Mouse (Mus musculus) limb, embryonic 11.5 days (tissue): ENCODE data around the gene Psmb7. TPM values are rescaled to one million over a fixed set of nuclear protein-coding genes. Genes with fewer than 3 reads are reported as not detected.

Experiments used
- ATAC-seq: fragments of 200-750 bp; cut with Nextera tagmentation; 2 replicates; pipeline ENCODE4 v1.8.0; 2017; ENCODE audit warnings: low read depth; ENCODE audit not compliant: insufficient number of reproducible peaks, low FRiP score, low TSS enrichment
- DNase-seq: peaks from one replicate; pipeline ENCODE4 v3.0.0-alpha.2; 2015; ENCODE audit warnings: low spot score
- H3K27ac ChIP-seq: fragments of 300-500 bp; sonication (generic); replicated peaks from 2 replicates; pipeline ENCODE4 v1.5.1; 2014; ENCODE audit warnings: low read depth, mild to moderate bottlenecking, low read length
- H3K27me3 ChIP-seq: fragments of 300-500 bp; sonication (generic); 2 replicates; pipeline ENCODE4 v1.6.1; 2014; ENCODE audit warnings: mild to moderate bottlenecking, low read length, mixed read lengths; ENCODE audit not compliant: control insufficient read depth, insufficient read depth
- H3K36me3 ChIP-seq: fragments of 300-500 bp; sonication (generic); 2 replicates; pipeline ENCODE4 v1.6.1; 2014; ENCODE audit warnings: mild to moderate bottlenecking, low read length, moderate library complexity, mixed read lengths; ENCODE audit not compliant: control insufficient read depth, insufficient read depth
- H3K4me1 ChIP-seq: fragments of 300-500 bp; sonication (generic); 2 replicates; pipeline ENCODE4 v1.6.1; 2014; ENCODE audit warnings: low read length, mixed read lengths; ENCODE audit not compliant: control insufficient read depth, insufficient read depth
- H3K4me2 ChIP-seq: fragments of 300-500 bp; sonication (generic); 2 replicates; pipeline ENCODE4 v1.6.1; 2014; ENCODE audit warnings: low read depth, mild to moderate bottlenecking, moderate library complexity; ENCODE audit not compliant: severe bottlenecking
- H3K4me3 ChIP-seq: fragments of 300-500 bp; sonication (generic); 2 replicates; pipeline ENCODE4 v1.5.1; 2014; ENCODE audit warnings: low read depth, low read length
- H3K9ac ChIP-seq: fragments of 300-500 bp; sonication (generic); 2 replicates; pipeline ENCODE4 v1.6.1; 2014; ENCODE audit warnings: mild to moderate bottlenecking, low read length
- H3K9me3 ChIP-seq: fragments of 300-500 bp; sonication (generic); 2 replicates; pipeline ENCODE4 v1.6.1; 2016; ENCODE audit warnings: low read length; ENCODE audit not compliant: control insufficient read depth
- WGBS: fragments of 180-500 bp; shearing (Covaris S2); extraction: QIAGEN DNeasy Blood & Tissue Kit; methylation state at CpG from one replicate; pipeline ENCODE4 v1.1.7; 2014; 5-methylcytosine and 5-hydroxymethylcytosine counted together
- polyA plus RNA-seq: library from polyadenylated mRNA; unstranded; fragments of >200 nt; fragmentation: Nextera tagmentation; extraction: Ambion mirVana; gene quantifications from 2 replicates; pipeline ENCODE4 v1.2.1, GENCODE M21; 2014

Gene Psmb7
- polyA plus RNA-seq, 1 experiment from 2014 or later: 366 TPM

DNA sequence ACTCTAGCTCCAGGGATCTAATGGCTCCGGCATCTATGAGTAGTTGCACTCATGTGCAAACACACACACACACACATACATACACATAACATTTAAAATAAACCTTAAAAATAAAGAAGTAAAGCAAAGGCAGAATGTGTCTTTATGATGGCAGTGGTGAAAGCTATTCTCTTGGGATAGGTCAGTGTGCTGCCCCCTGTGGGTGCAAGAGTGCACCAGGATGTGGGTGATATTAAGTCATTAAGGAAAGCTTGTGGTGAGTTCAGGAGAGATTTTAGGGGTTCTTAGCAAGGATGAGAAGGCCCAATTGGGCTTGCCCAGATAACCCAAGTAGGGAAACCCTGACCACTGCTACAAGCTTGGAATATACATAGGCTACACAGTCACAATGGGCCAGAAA lies 46.0 kb downstream of the Psmb7 start:
- Histone ChIP-seq H3K27me3 (no peaks in the 10 kb centered on the region), H3K9me3 (no peaks in the 10 kb centered on the region), H3K4me3 (no peak overlapping the region), H3K4me1 (no peaks in the 10 kb centered on the region), H3K4me2 (no peak overlapping the region), H3K27ac (no peak overlapping the region), H3K9ac (no peak overlapping the region), H3K36me3 (no peaks in the 10 kb centered on the region)
- DNase-seq (no peak), ATAC-seq (no peak)
- 98% methylated on average over 1 of the region's 1 CpGs for WGBS

DNA sequence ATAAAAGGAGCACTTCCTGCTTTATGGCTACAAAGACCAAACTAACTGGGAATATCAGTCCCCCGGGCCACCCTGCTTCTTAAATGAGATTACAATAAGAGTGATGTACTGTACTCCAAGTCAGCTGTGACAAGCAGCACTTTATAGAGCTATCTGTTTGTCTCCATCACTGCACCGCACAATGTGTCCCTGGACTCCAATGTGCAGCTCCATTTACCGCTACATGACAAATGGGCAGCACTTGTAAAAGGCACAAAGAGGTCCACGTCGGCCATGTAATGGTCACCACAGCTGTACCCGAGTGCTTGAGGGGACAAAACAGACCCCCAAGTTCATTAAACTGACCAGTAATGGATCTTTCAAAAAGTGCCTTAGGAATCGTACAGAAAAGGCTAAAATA lies 49.0 kb downstream of the Psmb7 start:
- no peak for ATAC-seq
- no peaks in the 10 kb centered on the region for H3K9me3 ChIP-seq
- H3K27ac ChIP-seq: no peak overlapping the region
- DNase-seq: no peak
- no peak overlapping the region for H3K9ac ChIP-seq
- no peak overlapping the region for H3K4me2 ChIP-seq
- H3K4me1 ChIP-seq: no peaks in the 10 kb centered on the region
- WGBS: 78% methylated on average over 7 of the region's 7 CpGs
- H3K4me3 ChIP-seq: no peak overlapping the region
- H3K36me3 ChIP-seq: peaks cover 5% of the 10 kb centered on the region; the same call in 1 of the 2 replicates
- H3K27me3 ChIP-seq: no peaks in the 10 kb centered on the region

DNA sequence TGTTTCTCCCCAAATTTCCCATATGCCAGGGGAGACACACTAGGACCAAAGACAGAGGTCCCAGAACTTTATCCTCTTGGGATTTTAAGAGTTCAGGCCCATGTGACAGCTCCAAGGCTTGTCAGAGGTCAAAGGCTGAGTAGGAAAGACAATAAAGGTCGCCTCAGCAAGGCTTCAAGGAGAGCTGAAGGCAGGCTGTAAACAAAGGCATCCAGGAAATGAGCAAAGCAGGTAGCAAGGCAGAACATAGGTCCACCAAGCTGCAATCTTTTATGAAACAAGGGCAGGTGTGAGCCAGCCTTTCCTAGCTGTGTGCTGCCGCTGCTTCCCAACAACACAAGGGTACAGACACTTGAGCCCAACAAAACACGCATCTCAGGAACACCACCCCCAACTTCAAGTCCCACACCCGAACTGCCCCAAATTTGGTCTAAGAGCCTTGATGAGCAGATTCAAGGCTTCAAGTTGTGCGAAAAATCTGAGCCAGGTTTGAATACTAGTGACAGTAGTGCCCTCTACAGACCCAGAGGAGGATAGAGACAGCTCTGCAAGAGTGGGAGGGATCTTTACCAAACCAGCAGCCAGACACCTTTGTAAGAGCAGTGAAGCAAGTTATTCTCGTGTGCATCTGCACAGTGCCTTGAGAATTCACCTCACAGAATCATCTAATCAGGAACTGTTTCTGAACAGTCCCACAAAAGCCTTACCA lies 52.0 kb downstream of the Psmb7 start:
- H3K4me3 ChIP-seq: no peak overlapping the region
- ATAC-seq (no peak), DNase-seq (no peak)
- no peaks in the 10 kb centered on the region for H3K9me3 ChIP-seq
- H3K27me3 ChIP-seq: no peaks in the 10 kb centered on the region
- H3K4me1 ChIP-seq: no peaks in the 10 kb centered on the region
- H3K9ac ChIP-seq: no peak overlapping the region
- H3K4me2 ChIP-seq: no peak overlapping the region
- 74% methylated on average over 6 of the region's 6 CpGs for WGBS
- peaks cover 9% of the 10 kb centered on the region for H3K36me3 ChIP-seq
- no peak overlapping the region for H3K27ac ChIP-seq

DNA sequence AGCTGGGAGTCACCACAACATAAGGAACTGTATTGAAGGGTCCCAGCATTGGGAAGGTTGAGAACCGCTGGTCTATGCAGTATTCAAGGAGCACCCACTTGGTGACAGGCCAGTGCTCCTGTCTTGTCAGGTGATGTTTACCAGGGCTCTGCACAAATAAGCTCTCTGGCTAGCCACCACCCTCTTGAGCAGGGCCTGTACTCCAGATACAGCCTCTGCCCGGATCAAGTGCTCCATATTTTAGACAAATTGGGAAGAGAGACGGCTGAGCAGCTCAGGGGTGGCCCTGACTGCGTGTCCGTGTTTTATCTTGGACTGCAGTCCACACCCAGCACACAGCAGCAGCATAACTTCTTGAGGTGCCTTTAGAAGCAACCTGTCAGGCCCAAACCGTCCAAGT lies 57.2 kb downstream of the Psmb7 start:
- no peak overlapping the region for H3K4me3 ChIP-seq
- H3K9me3 ChIP-seq: no peaks in the 10 kb centered on the region
- ATAC-seq (no peak), DNase-seq (no peak)
- H3K4me2 ChIP-seq: no peak overlapping the region
- no peaks in the 10 kb centered on the region; the same call in 1 of the 2 replicates for H3K4me1 ChIP-seq
- peaks cover 12% of the 10 kb centered on the region for H3K36me3 ChIP-seq
- H3K9ac ChIP-seq: no peak overlapping the region
- 79% methylated on average over 6 of the region's 6 CpGs for WGBS
- H3K27ac ChIP-seq: no peak overlapping the region
- H3K27me3 ChIP-seq: no peaks in the 10 kb centered on the region

DNA sequence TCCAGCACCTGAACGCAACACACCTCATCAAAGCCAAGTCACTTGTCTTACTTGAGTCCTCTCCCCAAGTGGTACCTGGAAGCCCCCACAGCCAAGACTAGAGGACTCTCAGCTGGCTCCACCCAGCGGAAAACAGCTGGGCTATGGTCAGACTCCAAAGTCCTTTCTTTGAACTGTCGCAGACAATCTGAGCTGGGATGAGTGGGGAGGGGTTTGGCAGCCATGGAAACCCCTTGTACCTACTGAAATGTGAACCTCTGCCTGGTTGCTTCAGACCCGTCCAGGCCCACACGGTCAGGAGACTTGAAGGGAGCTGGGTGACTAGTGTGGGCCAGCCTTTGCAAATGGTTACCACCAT lies 58.5 kb downstream of the Psmb7 start:
- Histone ChIP-seq H3K27ac (no peak overlapping the region), H3K9ac (no peak overlapping the region), H3K4me2 (no peak overlapping the region), H3K9me3 (no peaks in the 10 kb centered on the region), H3K27me3 (no peaks in the 10 kb centered on the region), H3K36me3 (peaks cover 12% of the 10 kb centered on the region), H3K4me1 (no peaks in the 10 kb centered on the region; the same call in 1 of the 2 replicates), H3K4me3 (no peak overlapping the region)
- ATAC-seq (no peak), DNase-seq (peak; percentile 29)
- WGBS: 45% methylated on average over 5 of the region's 5 CpGs

DNA sequence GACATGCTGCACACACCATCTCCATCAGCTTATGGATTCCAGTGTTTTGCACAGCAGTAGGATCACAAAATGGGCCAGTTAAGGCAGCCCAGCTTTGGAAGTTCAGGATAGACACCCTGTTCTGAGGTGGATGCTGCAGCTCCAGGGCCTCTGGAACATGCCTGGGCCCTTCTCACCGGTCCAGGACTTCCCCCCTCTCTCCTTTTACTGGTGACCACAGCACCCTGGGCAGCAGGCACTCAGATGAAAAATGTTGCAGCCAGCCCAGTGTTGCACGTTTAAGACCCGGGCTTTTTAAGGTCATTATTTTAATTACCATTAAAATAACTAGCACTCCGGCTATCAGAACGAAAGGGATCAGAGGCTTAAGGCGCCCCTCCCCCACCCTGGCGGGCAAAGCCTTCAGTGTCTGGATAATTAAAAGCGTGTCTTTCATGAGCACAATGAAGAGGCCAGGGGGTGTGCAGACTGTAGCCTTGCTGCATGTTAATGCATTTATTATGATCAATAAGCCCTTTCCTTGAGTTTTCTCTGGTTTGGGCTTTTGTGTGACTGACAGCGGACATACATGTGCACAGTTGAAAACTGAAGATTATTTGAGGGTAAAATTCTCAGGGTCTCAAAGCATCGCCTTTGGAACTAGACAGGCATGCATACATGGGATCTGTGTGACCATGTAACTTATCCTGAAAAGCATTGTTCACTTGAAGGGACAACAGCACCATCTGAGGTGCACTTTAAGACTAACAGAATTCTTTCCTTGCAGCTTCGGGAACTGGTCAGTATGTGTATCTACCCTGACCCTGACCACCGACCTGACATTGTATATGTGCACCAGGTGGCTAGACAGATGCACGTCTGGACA lies 59.1 kb downstream of the Psmb7 start:
- Histone ChIP-seq H3K4me3 (no peak overlapping the region), H3K27me3 (no peaks in the 10 kb centered on the region), H3K4me1 (no peaks in the 10 kb centered on the region; the same call in 1 of the 2 replicates), H3K9ac (no peak overlapping the region), H3K27ac (peak overlapping the region; percentile 36; the same call in 1 of the 2 replicates), H3K4me2 (no peak overlapping the region), H3K9me3 (no peaks in the 10 kb centered on the region), H3K36me3 (peaks cover 7% of the 10 kb centered on the region; the same call in 1 of the 2 replicates)
- ATAC-seq (no peak), DNase-seq (peak; percentile 42)
- 42% methylated on average over 13 of the region's 13 CpGs for WGBS

DNA sequence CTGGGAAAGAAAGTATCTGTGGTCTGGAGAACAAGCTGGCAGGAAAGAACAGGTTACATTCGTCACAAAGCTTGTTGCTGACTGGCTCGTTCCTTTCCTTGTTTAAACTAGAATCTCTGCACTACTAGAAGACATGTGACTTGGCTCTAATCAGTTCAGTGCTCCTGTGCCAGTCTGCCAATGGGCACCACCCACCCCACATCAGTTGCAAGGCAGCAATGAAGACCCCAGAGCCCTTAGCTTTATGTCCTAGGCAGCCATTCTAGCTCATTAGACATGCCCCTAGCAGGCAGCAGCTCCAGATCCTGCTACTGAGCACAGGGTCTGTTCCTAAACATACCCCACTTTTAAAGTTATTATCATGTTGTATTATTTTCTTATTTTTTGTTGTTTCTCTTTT lies 59.9 kb downstream of the Psmb7 start:
- Histone ChIP-seq H3K36me3 (peaks cover 7% of the 10 kb centered on the region; the same call in 1 of the 2 replicates), H3K27me3 (no peaks in the 10 kb centered on the region), H3K9ac (no peak overlapping the region), H3K4me3 (no peak overlapping the region), H3K4me2 (no peak overlapping the region), H3K27ac (no peak overlapping the region), H3K4me1 (no peaks in the 10 kb centered on the region; the same call in 1 of the 2 replicates), H3K9me3 (no peaks in the 10 kb centered on the region)
- whole genome bisulfite sequencing: 85% methylated on average over 2 of the region's 2 CpGs
- DNase-seq (no peak), ATAC-seq (no peak)

DNA sequence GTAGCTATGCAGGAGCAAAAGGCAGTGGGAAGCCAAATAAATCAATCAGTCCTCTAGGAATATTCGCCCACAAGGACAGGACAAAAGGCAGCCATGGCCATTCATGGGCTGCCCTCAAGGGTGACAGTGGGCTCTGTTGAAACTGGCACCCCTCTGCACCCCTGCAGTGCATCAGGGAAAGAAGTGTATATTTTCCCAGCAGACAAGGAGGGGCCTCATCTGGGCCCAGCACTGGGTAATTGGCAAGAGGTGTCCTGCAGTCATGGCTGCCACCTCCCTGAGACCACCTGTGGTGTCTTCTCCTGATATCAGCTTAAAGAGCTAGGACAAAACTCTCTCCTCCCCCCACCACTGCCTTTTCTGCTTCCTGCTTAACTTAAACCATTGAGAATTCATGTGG lies 64.4 kb downstream of the Psmb7 start:
- Histone ChIP-seq H3K4me2 (no peak overlapping the region), H3K36me3 (no peaks in the 10 kb centered on the region), H3K4me1 (no peaks in the 10 kb centered on the region), H3K27me3 (no peaks in the 10 kb centered on the region), H3K27ac (no peak overlapping the region), H3K9me3 (no peaks in the 10 kb centered on the region), H3K4me3 (no peak overlapping the region), H3K9ac (no peak overlapping the region)
- ATAC-seq: no peak
- no peak for DNase-seq
- 43% methylated on average over 1 of the region's 1 CpGs for WGBS
